Mouse (Mus musculus): ENCODE measurements at regions not wholly inside any gene's neighbourhood (a gene's known extent, or its start where the extent isn't known, plus 50 kb on each side); places are given as distances from the start of the nearest gene placed in this dataset.

- TF ChIP-seq POLR2A (IDR thresholded peaks at IDR 0.05; ENCODE audit: low read depth, low read length) (no peak), CTCF (IDR thresholded peaks at IDR 0.05; ENCODE audit: extremely low read depth, insufficient read length, insufficient replicate concordance, low read depth, low read length) (no peak)
Measured at GRCm38 (mm10) chr15:56950824-56951223, 526.6 kb downstream of the Slc22a22 start.
